Mouse (Mus musculus) intestine, postnatal 0 days (tissue): Measurements from ENCODE around the gene Sh2d7. TPM values are rescaled to one million over a fixed set of nuclear protein-coding genes. Genes with fewer than 3 reads are reported as not detected.

Experiments
- ATAC-seq: fragments of 200-750 bp; cut with Nextera tagmentation; 2 replicates; pipeline ENCODE4 v1.8.0; 2017; ENCODE audit warnings: mild to moderate bottlenecking, moderate TSS enrichment, moderate library complexity
- H3K27ac ChIP-seq: fragments of 300-500 bp; sonication (generic); 2 replicates; pipeline ENCODE4 v1.5.1; 2014; ENCODE audit warnings: mild to moderate bottlenecking, low read depth, low read length, moderate library complexity
- H3K27me3 ChIP-seq: fragments of 300-500 bp; sonication (generic); replicated peaks from 2 replicates; pipeline ENCODE4 v1.6.1; 2014; ENCODE audit warnings: low read length, mixed read lengths; ENCODE audit not compliant: control insufficient read depth, insufficient read depth
- H3K36me3 ChIP-seq: fragments of 300-500 bp; sonication (generic); 2 replicates; pipeline ENCODE4 v1.6.1; 2014; ENCODE audit warnings: mild to moderate bottlenecking, moderate library complexity; ENCODE audit not compliant: control insufficient read depth, insufficient read depth
- H3K4me1 ChIP-seq: fragments of 300-500 bp; sonication (generic); replicated peaks from 2 replicates; pipeline ENCODE4 v1.6.1; 2014; ENCODE audit warnings: antibody characterized with exemption, low read length, mixed read lengths; ENCODE audit not compliant: control insufficient read depth, insufficient read depth
- H3K4me2 ChIP-seq: fragments of 300-500 bp; sonication (generic); replicated peaks from 2 replicates; pipeline ENCODE4 v1.6.1; 2014; ENCODE audit warnings: low read depth, mild to moderate bottlenecking, moderate library complexity
- H3K4me3 ChIP-seq: fragments of 300-500 bp; sonication (generic); 2 replicates; pipeline ENCODE4 v1.5.1; 2014; ENCODE audit warnings: low read depth, low read length
- H3K9ac ChIP-seq: fragments of 300-500 bp; sonication (generic); 2 replicates; pipeline ENCODE4 v1.6.1; 2014; ENCODE audit warnings: mild to moderate bottlenecking, low read depth, low read length
- H3K9me3 ChIP-seq: fragments of 300-500 bp; sonication (generic); 2 replicates; pipeline ENCODE4 v1.6.1; 2016; ENCODE audit warnings: mixed run types; ENCODE audit not compliant: control insufficient read depth
- CTCF ChIP-seq: sonication (generic); IDR thresholded peaks from 2 replicates; pipeline ENCODE4 v1.5.1; 2016; ENCODE audit warnings: low read depth, mild to moderate bottlenecking, control low read depth, antibody characterized with exemption, moderate library complexity
- WGBS: fragments of 180-500 bp; shearing (Covaris S2); extraction: QIAGEN DNeasy Blood & Tissue Kit; methylation state at CpG from one replicate; pipeline ENCODE4 v1.1.7; 2014; 5-methylcytosine and 5-hydroxymethylcytosine counted together
- polyA plus RNA-seq: library from polyadenylated mRNA; unstranded; fragments of >200 nt; fragmentation: Nextera tagmentation; extraction: Ambion mirVana; gene quantifications from 2 replicates; pipeline ENCODE4 v1.2.1, GENCODE M21; 2015

Gene Sh2d7
- not detected in 2 replicates for polyA plus RNA-seq

DNA sequence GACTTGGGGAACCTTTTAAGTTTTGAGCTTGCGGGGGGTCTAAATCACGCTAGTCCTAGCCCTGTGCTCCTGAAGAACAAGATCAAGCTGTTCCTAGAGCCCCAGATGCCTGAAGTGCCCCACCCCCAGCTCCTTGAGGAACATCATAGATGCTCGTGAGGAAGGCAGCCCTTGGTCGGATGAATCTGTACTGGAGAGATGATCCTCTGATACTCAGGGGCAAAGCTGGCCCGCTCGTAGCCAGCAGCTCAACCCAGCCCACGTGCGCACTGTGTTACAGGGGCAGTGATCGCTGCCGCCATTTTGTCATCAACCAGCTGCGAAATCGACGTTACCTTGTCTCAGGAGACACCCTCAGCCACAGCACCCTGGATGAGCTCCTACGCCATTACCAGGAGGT lies at the start of gene Sh2d7:
Gene Sh2d7, plus strand, starts transcription at position 301 of the 400 bp plus-strand sequence.
- Histone ChIP-seq H3K9ac (no peak within 1 kb of the TSS), H3K9me3 (no peaks in the 10 kb centered on the region), H3K4me2 (no peak within 1 kb of the TSS), H3K36me3 (no peaks in the 10 kb centered on the region), H3K4me1 (no peaks in the 10 kb centered on the region), H3K27ac (no peak within 1 kb of the TSS), H3K27me3 (no peaks in the 10 kb centered on the region), H3K4me3 (no peak within 1 kb of the TSS)
- 91% methylated on average over 14 of the region's 14 CpGs for WGBS
- TF ChIP-seq CTCF, result no peak
- ATAC-seq, result no peak

DNA sequence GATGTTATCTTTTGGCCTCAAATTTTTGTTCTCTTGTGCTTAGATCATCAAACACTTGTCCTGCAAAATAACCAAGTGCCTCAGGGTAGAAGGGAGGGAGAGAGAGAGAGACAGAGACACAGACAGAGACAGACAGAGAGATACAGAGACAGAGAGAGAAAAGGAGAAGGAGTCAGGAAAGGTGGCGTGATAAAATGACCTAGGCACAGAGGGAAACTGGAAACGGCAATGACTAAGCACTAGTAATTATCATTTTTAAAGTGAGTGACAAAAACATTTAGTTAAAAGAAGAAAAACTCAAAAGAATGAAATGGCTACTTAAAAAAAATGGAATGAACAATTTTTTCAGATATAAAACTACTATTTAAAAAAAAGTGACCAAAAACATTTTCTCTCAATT lies 49.2 kb upstream of the Sh2d7 start:
- no peaks in the 10 kb centered on the region for H3K36me3 ChIP-seq
- no peak overlapping the region for H3K4me3 ChIP-seq
- no peak for ATAC-seq
- H3K9me3 ChIP-seq, result no peaks in the 10 kb centered on the region
- 78% methylated on average over 2 of the region's 2 CpGs for WGBS
- no peak for TF ChIP-seq CTCF
- H3K9ac ChIP-seq, result no peak overlapping the region
- H3K4me2 ChIP-seq, result no peak overlapping the region
- no peaks in the 10 kb centered on the region for H3K4me1 ChIP-seq
- H3K27me3 ChIP-seq, result no peaks in the 10 kb centered on the region
- no peak overlapping the region for H3K27ac ChIP-seq

DNA sequence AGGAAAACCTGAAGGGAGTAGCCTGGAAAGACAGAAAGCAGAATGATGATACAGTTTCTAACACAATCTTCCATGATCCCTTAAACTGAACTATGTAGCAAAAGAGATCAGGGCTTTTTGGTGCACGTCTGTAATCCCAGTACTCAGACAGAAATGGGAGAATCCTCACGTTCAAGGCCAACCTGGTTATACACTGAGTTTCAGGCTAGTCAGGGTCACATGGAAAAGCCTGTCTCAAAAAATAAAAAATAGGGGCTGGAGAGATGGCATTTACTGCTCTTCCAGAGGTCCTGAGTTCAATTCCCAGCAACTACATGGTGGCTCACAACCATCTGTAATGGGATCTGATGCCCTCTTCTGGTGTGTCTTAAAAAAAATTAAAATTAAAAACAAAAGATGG lies 48.4 kb upstream of the Sh2d7 start:
- no peak overlapping the region for H3K27ac ChIP-seq
- H3K4me3 ChIP-seq, result no peak overlapping the region
- 77% methylated on average over 2 of the region's 2 CpGs for WGBS
- H3K9ac ChIP-seq, result no peak overlapping the region
- H3K4me2 ChIP-seq, result no peak overlapping the region
- TF ChIP-seq CTCF, result no peak
- no peaks in the 10 kb centered on the region for H3K27me3 ChIP-seq
- H3K36me3 ChIP-seq, result no peaks in the 10 kb centered on the region
- no peaks in the 10 kb centered on the region for H3K9me3 ChIP-seq
- ATAC-seq, result no peak
- H3K4me1 ChIP-seq, result no peaks in the 10 kb centered on the region

DNA sequence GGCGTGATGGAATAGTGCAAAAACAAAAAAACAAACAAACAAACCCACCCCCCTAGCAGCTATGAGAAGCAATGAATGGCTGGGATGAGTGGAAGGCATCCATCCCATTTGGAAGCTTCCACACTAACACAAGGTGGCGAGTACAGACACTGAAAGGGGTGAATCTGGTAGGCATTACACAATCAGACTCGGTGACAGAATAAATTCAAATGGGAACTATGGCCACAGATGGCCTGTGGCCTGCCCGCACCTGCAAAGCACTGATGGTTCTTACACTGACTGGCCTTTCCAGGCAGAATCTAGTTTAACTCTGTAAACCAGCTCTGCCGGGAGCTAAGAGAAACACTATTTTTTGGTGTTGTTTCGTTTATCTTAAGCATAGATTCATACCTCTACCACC lies 39.5 kb upstream of the Sh2d7 start:
- H3K27ac ChIP-seq, result no peak overlapping the region
- H3K27me3 ChIP-seq, result 0 out of 2 replicates have a peak, but pooled peaks cover 2% of the 10 kb centered on the region
- H3K36me3 ChIP-seq, result no peaks in the 10 kb centered on the region
- 91% methylated on average over 6 of the region's 6 CpGs for WGBS
- no peak for TF ChIP-seq CTCF
- ATAC-seq, result no peak
- H3K4me3 ChIP-seq, result no peak overlapping the region
- H3K4me1 ChIP-seq, result no peaks in the 10 kb centered on the region
- no peaks in the 10 kb centered on the region for H3K9me3 ChIP-seq
- no peak overlapping the region for H3K9ac ChIP-seq
- no peak overlapping the region for H3K4me2 ChIP-seq

DNA sequence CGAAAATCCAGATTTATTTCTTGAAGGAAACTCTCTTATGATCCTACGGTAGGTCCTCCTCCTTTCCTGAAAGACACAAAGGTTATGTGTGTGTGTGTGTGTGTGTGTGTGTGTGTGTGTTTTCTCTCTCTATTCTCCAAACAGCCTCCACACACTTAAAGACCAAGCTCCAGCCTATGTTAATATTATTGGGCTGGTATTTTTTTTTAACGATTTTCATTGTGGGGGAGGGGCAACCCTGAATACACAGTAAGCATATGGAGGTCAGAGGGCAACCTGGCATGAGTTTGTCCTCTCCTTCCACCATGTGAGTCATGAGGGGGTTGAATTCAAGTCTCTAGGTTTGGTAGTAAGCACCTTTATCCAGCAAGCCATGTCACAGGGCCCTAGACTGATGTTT lies 39.0 kb upstream of the Sh2d7 start:
- Histone ChIP-seq H3K27me3 (0 out of 2 replicates have a peak, but pooled peaks cover 2% of the 10 kb centered on the region), H3K9ac (no peak overlapping the region), H3K27ac (no peak overlapping the region), H3K4me3 (no peak overlapping the region), H3K4me1 (no peaks in the 10 kb centered on the region), H3K36me3 (no peaks in the 10 kb centered on the region), H3K9me3 (no peaks in the 10 kb centered on the region), H3K4me2 (no peak overlapping the region)
- TF ChIP-seq CTCF, result no peak
- no peak for ATAC-seq
- 73% methylated on average over 3 of the region's 3 CpGs for WGBS

DNA sequence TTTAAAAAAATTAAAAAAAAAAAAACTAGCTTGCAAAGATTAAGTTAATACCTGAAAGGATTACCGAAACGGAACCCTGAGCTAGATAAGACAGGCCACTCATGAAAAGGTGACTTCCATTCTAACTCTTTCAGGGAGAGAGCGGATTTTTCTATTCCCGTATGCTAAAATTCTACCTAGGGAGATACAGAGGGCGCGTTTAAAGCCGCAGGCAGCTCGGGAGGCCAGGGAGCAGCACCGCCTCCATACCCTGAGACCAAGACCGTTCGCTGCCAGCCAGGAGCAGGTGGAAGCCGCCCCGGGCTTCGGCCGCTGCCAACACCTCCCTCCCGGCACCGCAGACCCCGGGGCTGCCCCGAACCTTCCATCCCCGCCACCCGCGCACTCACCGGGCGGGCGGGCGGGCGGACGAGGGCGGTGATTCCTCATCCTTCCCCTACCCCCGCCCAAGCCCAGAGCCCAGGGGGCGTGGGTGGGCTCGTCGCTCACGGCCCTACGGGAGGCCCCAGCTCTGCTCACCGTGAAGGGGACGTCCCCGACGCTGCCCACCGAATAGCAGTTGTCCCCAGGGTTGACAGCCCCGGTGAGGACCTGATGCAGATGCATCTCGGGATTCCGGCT lies 37.8 kb upstream of the Sh2d7 start:
- Histone ChIP-seq H3K36me3 (no peaks in the 10 kb centered on the region), H3K9ac (peak overlapping the region; percentile 79), H3K27me3 (0 out of 2 replicates have a peak, but pooled peaks cover 2% of the 10 kb centered on the region), H3K4me2 (peak overlapping the region; percentile 100), H3K27ac (peak overlapping the region; percentile 73), H3K4me3 (peak overlapping the region; percentile 65), H3K9me3 (no peaks in the 10 kb centered on the region), H3K4me1 (no peaks in the 10 kb centered on the region)
- 1% methylated on average over 43 of the region's 43 CpGs for WGBS
- no peak for ATAC-seq
- TF ChIP-seq CTCF, result no peak
